Mouse (Mus musculus) stomach, postnatal 0 days (tissue): ENCODE data around the gene Dguok.

ENCODE experiments used
- CTCF ChIP-seq: IDR thresholded peaks from 2 replicates; pipeline ENCODE4 v1.5.1; 2016; ENCODE audit warnings: antibody characterized with exemption, low read depth, mild to moderate bottlenecking, moderate library complexity
- EP300 ChIP-seq: optimal IDR thresholded peaks from 2 replicates; pipeline ENCODE3; 2016; ENCODE audit warnings: antibody characterized with exemption

DNA sequence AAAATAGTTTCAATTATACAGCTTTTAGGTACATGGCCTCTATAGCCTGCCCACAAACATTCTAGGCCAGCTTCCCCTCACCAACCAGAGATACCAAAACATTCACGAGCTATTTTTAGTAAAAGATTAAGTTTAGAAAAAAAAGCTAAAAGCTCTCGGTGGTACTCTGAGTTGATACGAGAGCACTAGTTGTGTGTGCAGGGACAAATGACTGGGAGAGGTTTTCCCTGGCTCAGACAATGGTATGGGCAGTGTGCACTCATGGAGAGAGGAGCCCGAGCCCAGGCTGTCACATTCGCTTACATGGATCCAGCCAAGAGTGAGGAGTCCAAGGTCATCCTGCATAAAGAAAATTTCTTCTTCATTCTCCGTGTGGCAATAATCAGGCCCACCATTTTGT lies 49.2 kb upstream of the Dguok start:
- no peak for TF ChIP-seq CTCF
- TF ChIP-seq EP300 = no peak
